Mouse (Mus musculus): ENCODE measurements around the gene Klk9. TPM values are rescaled to one million over a fixed set of nuclear protein-coding genes. Genes with fewer than 3 reads are reported as not detected.

Gene Klk9
- polyA plus RNA-seq (2012; rRNA removed): 0.04 TPM in 1 of 2 replicates, not detected in the other

GRCm38 (mm10) chr7:43791591-43791990 lies at the start of gene Klk9:
Gene Klk9 (plus strand): TSS chr7:43791891.

DNA sequence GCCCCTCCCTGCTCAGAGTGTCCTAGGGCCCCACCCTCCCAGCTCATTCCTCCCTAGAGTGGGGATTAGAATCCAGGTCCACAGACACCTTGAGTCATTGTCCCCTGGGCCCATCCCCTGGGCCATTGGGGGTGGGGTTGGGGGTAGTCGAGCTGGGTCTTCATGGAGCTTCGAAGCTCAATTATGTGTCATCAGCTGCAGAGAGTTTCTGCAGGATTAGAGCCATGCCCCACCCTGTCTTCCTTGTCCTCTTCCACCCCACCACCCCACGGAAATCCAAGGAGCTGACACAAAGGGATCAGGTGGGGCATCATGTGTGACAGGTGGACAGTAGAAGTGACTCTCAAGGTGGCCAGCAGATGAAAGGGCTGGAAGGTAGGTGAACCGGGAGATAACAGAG lies 23.1 kb upstream of the Klk9 start, which contains the start of gene Klk12:
TSS of gene Klk12 (plus strand) at position 301 of the 400 bp plus-strand sequence.

GRCm38 (mm10) chr7:43774364-43774763 lies 17.3 kb upstream of the Klk9 start, which contains the start of gene Klk11:
Gene Klk11 (plus strand): TSS chr7:43774604.

DNA sequence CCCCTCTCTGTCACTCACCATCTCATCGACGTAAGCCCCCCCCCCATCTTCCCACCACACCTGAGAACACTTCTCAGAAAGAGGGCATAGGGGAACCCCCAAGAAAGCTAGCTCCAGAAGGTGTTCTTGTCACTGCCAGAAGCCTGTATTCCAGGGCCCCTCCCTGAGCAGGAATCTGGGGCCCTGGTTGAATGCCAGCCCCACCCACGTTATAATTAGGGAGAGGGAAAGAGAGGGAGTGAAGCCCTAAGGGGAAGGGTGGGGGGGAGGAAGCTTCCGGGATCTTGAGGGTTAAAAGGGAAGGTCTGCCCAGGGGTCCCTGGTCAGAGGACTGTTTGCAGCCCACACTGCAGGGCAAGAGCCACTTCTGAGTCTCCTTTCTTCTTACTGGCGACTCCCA lies 10.9 kb upstream of the Klk9 start, which contains the start of gene Klk10:
TSS of gene Klk10 (plus strand) at position 290 of the 400 bp plus-strand sequence.

DNA sequence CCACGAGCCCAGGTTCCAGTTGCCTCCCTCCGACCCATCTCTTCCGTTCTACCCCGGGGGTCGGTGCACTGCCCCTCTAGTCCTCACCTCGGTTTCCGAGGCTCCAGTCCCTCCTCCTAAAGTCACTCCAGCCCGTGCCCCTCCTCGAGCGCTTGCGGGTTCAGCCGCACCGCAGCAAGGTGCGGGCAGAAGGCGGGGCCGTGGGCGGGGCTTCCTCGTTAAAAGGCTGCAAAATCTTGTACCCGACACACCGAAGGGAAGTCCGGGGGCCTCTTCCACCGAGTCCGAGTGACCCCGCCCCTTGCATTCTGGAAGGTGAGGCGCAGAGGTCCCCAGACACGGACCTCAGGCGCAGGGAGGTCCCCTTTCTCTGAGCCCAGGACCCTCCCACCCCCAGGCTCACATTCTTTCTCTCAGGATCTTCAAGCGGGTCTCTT lies 5.7 kb downstream of the Klk9 start, which contains the start of gene Klk8:
TSS of gene Klk8 (plus strand) at position 245 of the 437 bp plus-strand sequence.

DNA sequence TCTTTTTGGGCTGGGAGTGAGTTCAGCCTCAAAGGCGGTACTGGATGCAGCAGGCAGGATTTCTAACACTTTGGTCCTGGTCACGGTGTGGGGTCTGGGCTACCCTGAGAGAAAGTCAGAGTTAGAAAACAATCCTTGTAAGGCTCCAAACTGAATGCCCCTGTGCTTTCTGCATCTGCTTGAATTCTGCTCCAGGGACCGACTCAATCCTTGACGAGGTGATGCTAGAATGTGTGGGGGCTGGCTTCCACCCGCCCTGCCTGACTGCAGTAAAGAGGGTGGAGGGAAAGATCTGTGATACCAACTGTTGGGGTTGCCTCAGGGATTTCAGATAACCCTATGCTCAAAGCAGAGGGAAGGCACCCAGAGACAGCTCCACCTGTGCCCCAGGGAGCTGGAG lies 19.3 kb downstream of the Klk9 start, which contains the start of gene Klk7:
TSS of gene Klk7 (plus strand) at position 301 of the 400 bp plus-strand sequence.

DNA sequence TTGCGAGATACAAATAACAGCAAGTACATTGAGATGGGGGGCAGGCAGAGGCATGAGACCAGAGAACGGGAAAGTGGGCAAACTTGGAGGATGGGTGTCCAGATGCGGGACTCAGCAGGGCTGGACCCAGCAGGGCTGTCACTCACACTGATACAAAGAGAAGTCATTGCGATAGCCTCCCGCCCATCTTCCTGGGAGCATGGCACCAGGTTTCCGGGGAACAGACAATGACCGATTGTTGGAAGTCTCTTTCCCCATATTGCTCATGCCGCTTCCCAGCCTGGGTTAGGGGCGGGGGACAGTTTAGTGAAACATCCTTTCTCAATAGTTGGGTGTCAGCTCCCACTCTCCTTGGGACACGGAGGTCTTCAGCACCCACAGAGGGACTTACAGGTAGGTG lies 32.5 kb downstream of the Klk9 start, which contains the start of gene Klk6:
TSS of gene Klk6 (plus strand) at position 301 of the 400 bp plus-strand sequence.

DNA sequence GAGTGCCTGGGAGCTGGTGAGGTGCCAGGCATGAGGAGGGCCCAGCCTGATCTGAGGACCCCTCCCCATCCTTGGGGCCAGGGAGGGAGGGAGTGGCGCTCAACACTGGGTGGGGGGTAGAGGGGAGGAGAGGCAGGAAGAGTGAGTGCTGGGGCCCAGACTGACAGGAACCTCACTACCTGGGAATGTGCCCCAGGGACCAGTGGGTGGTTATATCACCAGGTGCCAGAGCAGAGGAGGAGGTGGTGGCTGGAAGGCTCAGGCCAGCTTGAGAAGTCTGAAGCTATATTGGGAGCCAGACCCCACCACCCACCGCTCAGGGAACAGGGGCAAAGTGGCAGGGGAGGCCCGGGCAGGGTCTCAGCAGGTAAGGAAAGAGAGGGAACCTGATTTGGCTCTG lies 50.0 kb downstream of the Klk9 start, which contains the start of gene Klk5:
TSS of gene Klk5 (plus strand) at position 271 of the 400 bp plus-strand sequence.

Other genes with a start within 250 kb of the Klk9 start
- 0.83 and 2.2 TPM in 2 replicates for gene Cd33, start 247.5 kb upstream of the Klk9 start, polyA plus RNA-seq (2012; rRNA removed)
- gene Zfp658, start 229.6 kb upstream of the Klk9 start, polyA plus RNA-seq (2012; rRNA removed): 8.8 TPM in 2 replicates
- 5.7 and 8.6 TPM in 2 replicates for gene Zfp719, start 212.3 kb upstream of the Klk9 start, polyA plus RNA-seq (2012; rRNA removed)
- 0.60 and 0.61 TPM in 2 replicates for gene Zfp819, start 184.7 kb upstream of the Klk9 start, polyA plus RNA-seq (2012; rRNA removed)
- 0.04 TPM in 1 of 2 replicates, not detected in the other for gene Ceacam18, start 157.2 kb upstream of the Klk9 start, polyA plus RNA-seq (2012; rRNA removed)
- gene Siglece, start 131.7 kb upstream of the Klk9 start, polyA plus RNA-seq (2012; rRNA removed): 0.53 and 0.58 TPM in 2 replicates
- 12.8 and 13.0 TPM in 2 replicates for gene Ctu1, start 119.9 kb upstream of the Klk9 start, polyA plus RNA-seq (2012; rRNA removed)
- gene Klk14, start 101.5 kb upstream of the Klk9 start, polyA plus RNA-seq (2012; rRNA removed): 0.13 and 0.22 TPM in 2 replicates
- 0.16 and 0.27 TPM in 2 replicates for gene Klk13, start 79.3 kb upstream of the Klk9 start, polyA plus RNA-seq (2012; rRNA removed)
- gene Klk12, start 23.0 kb upstream of the Klk9 start, polyA plus RNA-seq (2012; rRNA removed): not detected in 2 replicates
- not detected in 2 replicates for gene Klk11, start 17.3 kb upstream of the Klk9 start, polyA plus RNA-seq (2012; rRNA removed)
- gene Klk10, start 10.9 kb upstream of the Klk9 start, polyA plus RNA-seq (2012; rRNA removed): 0.18 and 0.27 TPM in 2 replicates
- gene Klk8, start 5.7 kb downstream of the Klk9 start, polyA plus RNA-seq (2012; rRNA removed): 9.3 TPM in 2 replicates
- 0.07 and 0.12 TPM in 2 replicates for gene Klk7, start 19.4 kb downstream of the Klk9 start, polyA plus RNA-seq (2012; rRNA removed)
- gene Klk6, start 32.6 kb downstream of the Klk9 start, polyA plus RNA-seq (2012; rRNA removed): 0.17 TPM in 1 of 2 replicates, not detected in the other
- 0.05 and 0.07 TPM in 2 replicates for gene Klk5, start 50.1 kb downstream of the Klk9 start, polyA plus RNA-seq (2012; rRNA removed)
- gene Klk4, start 89.3 kb downstream of the Klk9 start, polyA plus RNA-seq (2012; rRNA removed): 0.15 TPM in 1 of 2 replicates, not detected in the other
- not detected in 2 replicates for gene Klk15, start 141.8 kb downstream of the Klk9 start, polyA plus RNA-seq (2012; rRNA removed)
- gene Klk1b8, start 158.8 kb downstream of the Klk9 start, polyA plus RNA-seq (2012; rRNA removed): not detected in 2 replicates
- not detected in 2 replicates for gene Klk1b1, start 174.9 kb downstream of the Klk9 start, polyA plus RNA-seq (2012; rRNA removed)
- gene Klk1b9, start 184.2 kb downstream of the Klk9 start, polyA plus RNA-seq (2012; rRNA removed): not detected in 2 replicates
- not detected in 2 replicates for gene Klk1b11, start 204.0 kb downstream of the Klk9 start, polyA plus RNA-seq (2012; rRNA removed)
- not detected in 2 replicates for gene Klk1b26, start 220.3 kb downstream of the Klk9 start, polyA plus RNA-seq (2012; rRNA removed)